Mouse (Mus musculus) CH12.LX (cell line): ENCODE measurements around the gene Scaf4. TPM values are rescaled to one million over a fixed set of nuclear protein-coding genes. Genes with fewer than 3 reads are reported as not detected.
"Not testable (repeated sequence)": the region's sequence is repeated elsewhere in the genome, so short reads cannot be mapped to it uniquely, and the experiment has no call there.

Experiments
- DNase-seq: peaks from one replicate; pipeline ENCODE4 v3.0.0-alpha.2; 2013; ENCODE audit errors: extremely low read depth
- H3K27ac ChIP-seq: 2 replicates; pipeline ENCODE4 v1.5.1; 2012; ENCODE audit warnings: low read depth, mild to moderate bottlenecking, control low read depth, moderate library complexity; ENCODE audit not compliant: insufficient read depth
- H3K27me3 ChIP-seq: replicated peaks from 2 replicates; pipeline ENCODE3; 2012; ENCODE audit warnings: inconsistent platforms
- H3K36me3 ChIP-seq, 2 experiments: replicated peaks in 1 of 2; 2 replicates each; pipeline versions ENCODE3 to v1.6.1; 2012; ENCODE audit warnings: inconsistent platforms in 1 of 2, low read length in 1 of 2, mild to moderate bottlenecking in 1 of 2, mixed read lengths in 1 of 2, moderate library complexity in 1 of 2; ENCODE audit not compliant: control insufficient read depth in 1 of 2, insufficient read depth in 1 of 2
- H3K4me1 ChIP-seq, 2 experiments: 2 replicates each; pipeline ENCODE4 v1.6.1; 2012; ENCODE audit warnings: inconsistent platforms in 1 of 2, moderate library complexity in 1 of 2; ENCODE audit not compliant: insufficient read depth in 2 of 2, control insufficient read depth in 1 of 2
- H3K4me2 ChIP-seq: 2 replicates; pipeline ENCODE4 v1.6.1; 2012; ENCODE audit warnings: low read depth, mild to moderate bottlenecking, control low read depth; ENCODE audit not compliant: poor library complexity, insufficient read depth, severe bottlenecking
- H3K4me3 ChIP-seq, 3 experiments: fragments of 150-350 bp in 1 of 3; sonication (generic) in 1 of 3; replicated peaks in 1 of 3; 2 replicates each; pipeline versions ENCODE3 to v1.5.1; 2011 to 2012; ENCODE audit warnings: low read depth in 2 of 3, low read length in 2 of 3, mild to moderate bottlenecking in 2 of 3, moderate library complexity in 2 of 3, control low read depth in 1 of 3, improper control_type of control experiment in 1 of 3, inconsistent platforms in 1 of 3, mixed read lengths in 1 of 3; ENCODE audit not compliant: poor library complexity in 1 of 3
- H3K79me2 ChIP-seq: replicated peaks from 2 replicates; pipeline ENCODE4 v1.6.1; 2012; ENCODE audit warnings: mild to moderate bottlenecking, moderate library complexity; ENCODE audit not compliant: control insufficient read depth, poor library complexity, insufficient read depth, severe bottlenecking; ENCODE audit errors: extremely low read depth
- H3K9ac ChIP-seq: 2 replicates; pipeline ENCODE4 v1.6.1; 2012; ENCODE audit warnings: low read depth, mild to moderate bottlenecking, control low read depth, moderate library complexity; ENCODE audit not compliant: insufficient read depth
- H3K9me3 ChIP-seq: replicated peaks from 2 replicates; pipeline ENCODE3; 2012; ENCODE audit warnings: low read length, inconsistent platforms, mixed read lengths
- BHLHE40 ChIP-seq: IDR thresholded peaks from 2 replicates; pipeline ENCODE4 v1.6.1; 2011; ENCODE audit warnings: mild to moderate bottlenecking, low read depth, low read length, improper control_type of control experiment
- CHD1 ChIP-seq: IDR thresholded peaks from 2 replicates; pipeline ENCODE4 v1.6.1; 2012; ENCODE audit warnings: low read depth, low read length, improper control_type of control experiment, inconsistent platforms
- CHD2 ChIP-seq: IDR thresholded peaks from 2 replicates; pipeline ENCODE4 v1.6.1; 2011; ENCODE audit warnings: low read length, improper control_type of control experiment
- CTCF ChIP-seq, 2 experiments: IDR thresholded peaks in 1 of 2; conservative IDR thresholded peaks in 1 of 2; 2 replicates each; pipeline ENCODE4 v1.5.1; 2011 to 2012; ENCODE audit warnings: low read depth in 2 of 2, low read length in 2 of 2, improper control_type of control experiment in 1 of 2, inconsistent platforms in 1 of 2, mild to moderate bottlenecking in 1 of 2, moderate library complexity in 1 of 2
- ELF1 ChIP-seq: IDR thresholded peaks from 2 replicates; pipeline ENCODE4 v1.6.1; 2014; ENCODE audit warnings: low read depth, mild to moderate bottlenecking, inconsistent platforms, low read length, improper control_type of control experiment
- EP300 ChIP-seq: IDR thresholded peaks from 2 replicates; pipeline ENCODE4 v1.6.1; 2011; ENCODE audit warnings: low read length, improper control_type of control experiment
- IRF4 ChIP-seq: IDR thresholded peaks from 2 replicates; pipeline ENCODE4 v1.6.1; 2014; ENCODE audit warnings: low read depth, mild to moderate bottlenecking, inconsistent platforms, low read length, improper control_type of control experiment
- JUN ChIP-seq: IDR thresholded peaks from 2 replicates; pipeline ENCODE4 v1.6.1; 2011; ENCODE audit warnings: low read depth, mild to moderate bottlenecking, low read length, improper control_type of control experiment, moderate library complexity; ENCODE audit not compliant: insufficient read depth
- JUND ChIP-seq: conservative IDR thresholded peaks from 2 replicates; pipeline ENCODE4 v1.6.1; 2011; ENCODE audit warnings: low read depth, low read length, improper control_type of control experiment
- MAFK ChIP-seq: IDR thresholded peaks from 2 replicates; pipeline ENCODE4 v1.6.1; 2011; ENCODE audit warnings: low read length, improper control_type of control experiment; ENCODE audit not compliant: insufficient replicate concordance
- MAZ ChIP-seq: IDR thresholded peaks from 2 replicates; pipeline ENCODE4 v1.6.1; 2012; ENCODE audit warnings: low read depth, mild to moderate bottlenecking, inconsistent platforms, low read length, improper control_type of control experiment, moderate library complexity
- NELFE ChIP-seq: IDR thresholded peaks from 2 replicates; pipeline ENCODE4 v1.6.1; 2011; ENCODE audit warnings: low read depth, low read length, improper control_type of control experiment
- POLR2AphosphoS2 ChIP-seq: IDR thresholded peaks from 2 replicates; pipeline ENCODE4 v1.6.1; 2011; ENCODE audit warnings: low read depth, low read length, improper control_type of control experiment
- SIN3A ChIP-seq: IDR thresholded peaks from 2 replicates; pipeline ENCODE4 v1.6.1; 2012; ENCODE audit warnings: low read length, improper control_type of control experiment, inconsistent platforms
- SMC3 ChIP-seq: IDR thresholded peaks from 2 replicates; pipeline ENCODE4 v1.6.1; 2011; ENCODE audit warnings: low read depth, low read length, improper control_type of control experiment
- UBTF ChIP-seq: IDR thresholded peaks from 2 replicates; pipeline ENCODE4 v1.6.1; 2012; ENCODE audit warnings: low read depth, mild to moderate bottlenecking, inconsistent platforms, low read length, improper control_type of control experiment, moderate library complexity
- USF1 ChIP-seq: IDR thresholded peaks from 2 replicates; pipeline ENCODE4 v1.6.1; 2014; ENCODE audit warnings: low read depth, mild to moderate bottlenecking, inconsistent platforms, low read length, improper control_type of control experiment
- USF2 ChIP-seq: conservative IDR thresholded peaks from 2 replicates; pipeline ENCODE4 v1.6.1; 2011; ENCODE audit warnings: low read depth, low read length, improper control_type of control experiment
- ZKSCAN1 ChIP-seq: IDR thresholded peaks from 2 replicates; pipeline ENCODE4 v1.6.1; 2012; ENCODE audit warnings: low read depth, inconsistent platforms, low read length, improper control_type of control experiment, borderline replicate concordance
- ZNF384 ChIP-seq: IDR thresholded peaks from 2 replicates; pipeline ENCODE4 v1.6.1; 2012; ENCODE audit warnings: low read depth, low read length, improper control_type of control experiment, inconsistent platforms
- dilution Hi-C: fragments of 300-500 bp; cut with MboI; formaldehyde crosslinking; loops from 2 replicates; pipeline ENCODE4 v1.14.3; 2020; ENCODE audit warnings: low sequenced_read_pairs; ENCODE audit not compliant: extremely low pct_unique_long_range_greater_than_20kb, extremely low pct_ligation_motif_present
- in situ Hi-C: fragments of 300-500 bp; cut with MboI; formaldehyde crosslinking; loops from 3 replicates; pipeline ENCODE4 v1.14.3; 2019; ENCODE audit warnings: low sequenced_read_pairs, low pct_ligation_motif_present, low pct_unique_long_range_greater_than_20kb, mixed read lengths
- polyA plus RNA-seq: library from polyadenylated mRNA; unstranded; fragments of >175 nt; gene quantifications from 2 replicates; pipeline ENCODE4 v1.2.1, GENCODE M21; 2012; ENCODE audit warnings: low read depth; ENCODE audit not compliant: insufficient read length
- total RNA-seq, 2 experiments: library from RNA; depleted of rRNA; stranded (reverse); fragments of 300-350 nt in 1 of 2; fragments of >200 nt in 1 of 2; gene quantifications; 2 replicates each; pipeline ENCODE4 v1.2.3; 2012 to 2014

Scaf4 gene
- total and polyA plus RNA-seq, 3 experiments = 6.0 to 60.4 (median 17.5) TPM

- peak; percentile 99 for TF ChIP-seq NELFE
- peak; percentile 56; the same call in 1 of the 2 replicates for TF ChIP-seq IRF4
- TF ChIP-seq USF2 = no peak
- no peak for TF ChIP-seq EP300
- no peak for TF ChIP-seq ZKSCAN1
- TF ChIP-seq ZNF384 = peak; percentile 94
- TF ChIP-seq CHD2 = peak; percentile 61; the same call in 1 of the 2 replicates
- TF ChIP-seq CTCF (conservative IDR thresholded peaks at IDR 0.05 in 1 of 2, IDR thresholded peaks at IDR 0.05 in 1 of 2; ENCODE audit: low read depth in 2 of 2, low read length in 2 of 2) = no peak
- TF ChIP-seq SMC3 = no peak
- peak; percentile 80; the same call in 1 of the 2 replicates for TF ChIP-seq SIN3A
- TF ChIP-seq POLR2AphosphoS2 = peak; percentile 97
- no peak for TF ChIP-seq MAFK
- TF ChIP-seq JUN = no peak
- 0 out of 2 replicates have a peak, but pooled peaks have one; percentile 49 for TF ChIP-seq ELF1
- peak; percentile 78; the same call in 1 of the 2 replicates for TF ChIP-seq BHLHE40
- TF ChIP-seq CHD1 = no peak
- 0 out of 2 replicates have a peak, but pooled peaks have one; percentile 34 for TF ChIP-seq MAZ
- no peak for TF ChIP-seq JUND
- peak; percentile 90 for TF ChIP-seq UBTF
- no peak for TF ChIP-seq USF1
These were observed 64.0 kb downstream of the Scaf4 start, which contains the start of gene Sod1 (continued) for GRCm38 (mm10) chr16:90220026-90220891.

- dilution Hi-C loops, H3K9ac ChIP-seq, H3K4me3 ChIP-seq, in situ Hi-C loops, DNase-seq, H3K27me3 ChIP-seq, H3K27ac ChIP-seq, H3K4me2 ChIP-seq, H3K9me3 ChIP-seq: not testable (repeated sequence)
- Histone ChIP-seq H3K36me3 (peaks cover 16 to 20% of the 10 kb centered on the region in 2 experiments), H3K79me2 (peaks cover 37% of the 10 kb centered on the region), H3K4me1 (peaks cover 6 to 31% of the 10 kb centered on the region in 2 experiments)
These were observed 64.9 kb downstream of the Scaf4 start for GRCm38 (mm10) chr16:90219445-90219844.
